Mouse (Mus musculus): ENCODE results near the gene Aatf.

Aatf gene

GRCm38 (mm10) chr11:84373122-84373521 is 140.2 kb downstream of the Aatf start:
- DNase-seq (ENCODE audit: low spot score), result no peak

All from ovary, postnatal 14 days (tissue).